Mouse (Mus musculus): ENCODE data around the gene Eif3d. TPM values are rescaled to one million over a fixed set of nuclear protein-coding genes. Genes with fewer than 3 reads are reported as not detected.

The Eif3d gene
- polyA plus RNA-seq, 1 experiment from 2014 or later: 184 TPM

- ATAC-seq (ENCODE audit: low FRiP score): no peak
- H3K4me3 ChIP-seq: no peak overlapping the region
- peaks cover 48% of the 10 kb centered on the region for H3K36me3 ChIP-seq
- H3K4me1 ChIP-seq (replicated peaks): no peaks in the 10 kb centered on the region
- H3K27me3 ChIP-seq: no peaks in the 10 kb centered on the region
- H3K27ac ChIP-seq: no peak overlapping the region
- H3K4me2 ChIP-seq: no peak overlapping the region
- H3K9ac ChIP-seq: no peak overlapping the region
- no peaks in the 10 kb centered on the region for H3K9me3 ChIP-seq
- 89% methylated on average over 3 of the region's 3 CpGs for WGBS
These were observed 29.1 kb downstream of the Eif3d start for GRCm38 (mm10) chr15:77941563-77941962.

GRCm38 (mm10) chr15:77938516-77938915 is 32.1 kb downstream of the Eif3d start:
- Histone ChIP-seq H3K27ac (no peak overlapping the region), H3K36me3 (peaks cover 21% of the 10 kb centered on the region), H3K9ac (no peak overlapping the region), H3K4me1 (replicated peaks) (peaks cover 11% of the 10 kb centered on the region), H3K4me2 (no peak overlapping the region), H3K27me3 (peaks cover 5% of the 10 kb centered on the region), H3K9me3 (no peaks in the 10 kb centered on the region), H3K4me3 (no peak overlapping the region)
- 83% methylated on average over 5 of the region's 5 CpGs for WGBS
- no peak for ATAC-seq (ENCODE audit: low FRiP score)

GRCm38 (mm10) chr15:77935673-77936375 is 34.8 kb downstream of the Eif3d start:
- Histone ChIP-seq H3K4me1 (replicated peaks) (peaks cover 15% of the 10 kb centered on the region), H3K4me3 (no peak overlapping the region), H3K9me3 (no peaks in the 10 kb centered on the region), H3K27ac (peak overlapping the region; percentile 44; the same call in 1 of the 2 replicates), H3K27me3 (peaks cover 5% of the 10 kb centered on the region), H3K9ac (peak overlapping the region; percentile 60; the same call in 1 of the 2 replicates), H3K4me2 (0 out of 2 replicates have a peak overlapping the region, but pooled peaks have one; percentile 2), H3K36me3 (no peaks in the 10 kb centered on the region)
- WGBS: 71% methylated on average over 14 of the region's 14 CpGs
- ATAC-seq (ENCODE audit: low FRiP score): no peak

GRCm38 (mm10) chr15:77934968-77935367 is 35.6 kb downstream of the Eif3d start:
- H3K4me3 ChIP-seq: no peak overlapping the region
- peaks cover 5% of the 10 kb centered on the region for H3K27me3 ChIP-seq
- peaks cover 16% of the 10 kb centered on the region for H3K4me1 ChIP-seq (replicated peaks)
- no peak overlapping the region for H3K4me2 ChIP-seq
- H3K36me3 ChIP-seq: no peaks in the 10 kb centered on the region
- H3K9me3 ChIP-seq: no peaks in the 10 kb centered on the region
- 63% methylated on average over 5 of the region's 5 CpGs for WGBS
- no peak overlapping the region for H3K9ac ChIP-seq
- ATAC-seq (ENCODE audit: low FRiP score): no peak
- H3K27ac ChIP-seq: no peak overlapping the region

- no peak for ATAC-seq (ENCODE audit: low FRiP score)
- Histone ChIP-seq H3K9ac (peak overlapping the region; percentile 49; the same call in 1 of the 2 replicates), H3K4me1 (replicated peaks) (peaks cover 23% of the 10 kb centered on the region), H3K9me3 (no peaks in the 10 kb centered on the region), H3K4me2 (no peak overlapping the region), H3K27me3 (peaks cover 5% of the 10 kb centered on the region), H3K27ac (no peak overlapping the region), H3K4me3 (no peak overlapping the region), H3K36me3 (no peaks in the 10 kb centered on the region)
- WGBS: 76% methylated on average over 11 of the region's 11 CpGs
These were observed 36.3 kb downstream of the Eif3d start for GRCm38 (mm10) chr15:77934326-77934725.

GRCm38 (mm10) chr15:77933770-77934169 is 36.8 kb downstream of the Eif3d start:
- no peaks in the 10 kb centered on the region for H3K36me3 ChIP-seq
- no peak overlapping the region for H3K27ac ChIP-seq
- 0% methylated on average over 14 of the region's 14 CpGs for WGBS
- no peaks in the 10 kb centered on the region for H3K9me3 ChIP-seq
- H3K27me3 ChIP-seq: peaks cover 5% of the 10 kb centered on the region
- peak overlapping the region; percentile 49; the same call in 1 of the 2 replicates for H3K9ac ChIP-seq
- peaks cover 24% of the 10 kb centered on the region for H3K4me1 ChIP-seq (replicated peaks)
- ATAC-seq (ENCODE audit: low FRiP score): no peak
- H3K4me2 ChIP-seq: peak overlapping the region; percentile 40
- H3K4me3 ChIP-seq: no peak overlapping the region

- Histone ChIP-seq H3K4me2 (no peak overlapping the region), H3K4me1 (replicated peaks) (peaks cover 26% of the 10 kb centered on the region), H3K9me3 (no peaks in the 10 kb centered on the region), H3K27me3 (peaks cover 5% of the 10 kb centered on the region), H3K9ac (no peak overlapping the region), H3K27ac (no peak overlapping the region), H3K36me3 (no peaks in the 10 kb centered on the region), H3K4me3 (no peak overlapping the region)
- no peak for ATAC-seq (ENCODE audit: low FRiP score)
- 75% methylated on average over 3 of the region's 3 CpGs for WGBS
These were observed 37.4 kb downstream of the Eif3d start for GRCm38 (mm10) chr15:77933222-77933621.

- no peak for ATAC-seq (ENCODE audit: low FRiP score)
- no peak overlapping the region for H3K4me3 ChIP-seq
- no peak overlapping the region for H3K4me2 ChIP-seq
- H3K36me3 ChIP-seq: peaks cover 9% of the 10 kb centered on the region
- no peak overlapping the region for H3K27ac ChIP-seq
- H3K27me3 ChIP-seq: peaks cover 5% of the 10 kb centered on the region
- WGBS: 76% methylated on average over 6 of the region's 6 CpGs
- H3K4me1 ChIP-seq (replicated peaks): peaks cover 36% of the 10 kb centered on the region
- H3K9me3 ChIP-seq: no peaks in the 10 kb centered on the region
- H3K9ac ChIP-seq: no peak overlapping the region
These were observed 39.0 kb downstream of the Eif3d start for GRCm38 (mm10) chr15:77931689-77932016.

GRCm38 (mm10) chr15:77930986-77931688 is 39.5 kb downstream of the Eif3d start:
- Histone ChIP-seq H3K9me3 (no peaks in the 10 kb centered on the region), H3K4me1 (replicated peaks) (peaks cover 36% of the 10 kb centered on the region), H3K27me3 (peaks cover 5% of the 10 kb centered on the region), H3K36me3 (peaks cover 13% of the 10 kb centered on the region), H3K27ac (no peak overlapping the region), H3K9ac (no peak overlapping the region), H3K4me3 (no peak overlapping the region), H3K4me2 (no peak overlapping the region)
- ATAC-seq (ENCODE audit: low FRiP score): no peak
- 88% methylated on average over 6 of the region's 6 CpGs for WGBS

- peaks cover 36% of the 10 kb centered on the region for H3K4me1 ChIP-seq (replicated peaks)
- H3K9ac ChIP-seq: peak overlapping the region; percentile 77
- H3K4me3 ChIP-seq: peak overlapping the region; percentile 76
- peak overlapping the region; percentile 87 for H3K4me2 ChIP-seq
- H3K36me3 ChIP-seq: peaks cover 23% of the 10 kb centered on the region
- 56% methylated on average over 8 of the region's 8 CpGs for WGBS
- no peak overlapping the region for H3K27ac ChIP-seq
- H3K27me3 ChIP-seq: peaks cover 5% of the 10 kb centered on the region
- no peak for ATAC-seq (ENCODE audit: low FRiP score)
- no peaks in the 10 kb centered on the region for H3K9me3 ChIP-seq
These were observed 40.8 kb downstream of the Eif3d start for GRCm38 (mm10) chr15:77929804-77930203.

GRCm38 (mm10) chr15:77928673-77929331 is 41.8 kb downstream of the Eif3d start, which contains the start of gene Txn2:
TSS of gene Txn2 (minus strand) at chr15:77929006.
- no peaks in the 10 kb centered on the region for H3K27me3 ChIP-seq
- H3K9me3 ChIP-seq: no peaks in the 10 kb centered on the region
- ATAC-seq (ENCODE audit: low FRiP score): peak; percentile 96
- H3K4me1 ChIP-seq (replicated peaks): peaks cover 28% of the 10 kb centered on the region
- under 1% methylated on average over 34 of the region's 34 CpGs for WGBS
- H3K4me2 ChIP-seq: peak within 1 kb of the TSS; percentile 87
- peak within 1 kb of the TSS; percentile 86 for H3K9ac ChIP-seq
- H3K27ac ChIP-seq: peak within 1 kb of the TSS; percentile 97
- peaks cover 33% of the 10 kb centered on the region for H3K36me3 ChIP-seq
- peak within 1 kb of the TSS; percentile 76 for H3K4me3 ChIP-seq

- peak overlapping the region; percentile 86 for H3K9ac ChIP-seq
- H3K27ac ChIP-seq: peak overlapping the region; percentile 97; the same call in 1 of the 2 replicates
- peaks cover 40% of the 10 kb centered on the region for H3K36me3 ChIP-seq
- H3K9me3 ChIP-seq: no peaks in the 10 kb centered on the region
- H3K4me3 ChIP-seq: peak overlapping the region; percentile 76
- H3K4me1 ChIP-seq (replicated peaks): peaks cover 21% of the 10 kb centered on the region
- ATAC-seq (ENCODE audit: low FRiP score): peak; percentile 30; the same call in 1 of the 2 replicates
- 32% methylated on average over 4 of the region's 4 CpGs for WGBS
- no peaks in the 10 kb centered on the region for H3K27me3 ChIP-seq
- peak overlapping the region; percentile 87 for H3K4me2 ChIP-seq
These were observed 42.5 kb downstream of the Eif3d start for GRCm38 (mm10) chr15:77928091-77928490.

Data from hindbrain, embryonic 13.5 days (tissue).